Mouse (Mus musculus) thymus, adult 2 months (tissue): Measurements from ENCODE around the gene Bsg.

Experiments
- CTCF ChIP-seq: fragments of 200-500 bp; IDR thresholded peaks from 2 replicates; pipeline ENCODE4 v1.5.1; 2012; ENCODE audit warnings: mild to moderate bottlenecking, control low read depth, low read length, moderate library complexity, borderline replicate concordance; ENCODE audit not compliant: control insufficient read depth, poor library complexity, insufficient read depth; ENCODE audit errors: extremely low read depth
- POLR2A ChIP-seq: fragments of 200-500 bp; IDR thresholded peaks from 2 replicates; pipeline ENCODE4 v1.6.1; 2012; ENCODE audit warnings: mild to moderate bottlenecking, low read length, control low read depth, moderate library complexity; ENCODE audit not compliant: control insufficient read depth, poor library complexity, insufficient read depth; ENCODE audit errors: extremely low read depth

DNA sequence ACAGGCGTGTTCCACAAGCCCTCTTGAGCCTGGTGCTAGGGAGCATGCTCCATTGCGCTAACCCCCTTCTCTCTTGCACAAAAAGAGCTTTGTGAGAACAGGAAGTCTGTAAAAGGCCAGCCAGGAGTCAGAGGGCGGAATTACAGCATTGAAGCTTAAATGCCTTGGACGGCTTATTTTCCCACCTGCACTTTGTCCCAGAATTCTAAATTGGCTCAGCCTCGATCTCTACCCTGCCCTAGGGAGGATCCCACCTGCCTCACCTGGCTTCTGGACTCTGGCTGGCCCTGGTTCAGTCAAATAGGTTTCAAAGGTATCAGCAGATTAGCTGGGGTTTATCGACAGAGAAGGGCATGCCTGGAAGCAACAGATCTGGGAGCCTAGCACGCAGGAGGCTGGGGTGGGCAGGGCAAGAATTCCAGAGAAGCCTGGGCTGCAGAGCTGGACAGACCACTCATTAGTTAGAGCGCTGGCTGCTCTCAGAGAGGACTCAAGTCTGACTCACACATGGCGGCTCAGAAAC is 8.1 kb upstream of the Bsg start:
- TF ChIP-seq POLR2A (no peak), CTCF (no peak)
